ENCODE assay signal across 29 mouse cellular contexts in the genomic region with DNA sequence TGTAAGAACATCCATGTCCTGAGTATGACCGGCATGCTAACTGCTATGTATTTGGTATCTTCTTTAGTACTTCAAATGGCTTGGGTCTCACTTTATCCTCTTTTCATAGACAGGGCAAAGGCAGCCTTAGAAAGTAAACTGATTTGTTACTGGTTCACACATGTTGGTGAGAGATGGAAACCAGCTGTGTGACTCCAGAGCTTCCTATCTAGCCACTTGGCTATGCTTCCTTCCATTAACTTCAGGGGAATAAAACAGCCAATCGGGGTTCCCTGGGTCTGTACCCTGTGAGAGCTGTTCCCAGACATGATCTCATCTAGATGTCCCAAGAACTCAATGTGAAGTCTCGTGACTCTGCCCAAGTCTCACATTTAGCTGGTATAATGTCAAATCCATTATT.
DNase-seq lines count a peak whose midpoint lies in the region; ATAC-seq and TF ChIP-seq lines count a peak whose summit lies in the region.
"Had no signal": no experiment of that assay in that cellular context is flagged by ENCODE, and none has a peak within 500 bp of the region (broad histone marks: within the 10 kb centered on the region; RNA-seq: fewer than 3 reads in every experiment).

No protein-coding gene starts in this region.

- no peak overlapping the region for H3K9ac ChIP-seq in heart, embryonic 12.5 days
- H3K9ac ChIP-seq in lung, embryonic 14.5 days: no peak overlapping the region
- no peak overlapping the region for H3K9ac ChIP-seq in forebrain, embryonic 11.5 days (ENCODE audit: low read length)
- H3K9ac ChIP-seq: embryonic facial prominence, embryonic 15.5 days; forebrain, embryonic 13.5 days; hindbrain, embryonic 15.5 days; kidney, embryonic 15.5 days; limb, embryonic 15.5 days; liver, embryonic 13.5 days; midbrain, embryonic 13.5 days; neural tube, embryonic 13.5 days had no signal

- no peak overlapping the region for H3K4me3 ChIP-seq in heart, embryonic 12.5 days
- no peak overlapping the region for H3K4me3 ChIP-seq in lung, embryonic 14.5 days (ENCODE audit: low read depth, low read length)
- H3K4me3 ChIP-seq in forebrain, embryonic 11.5 days (ENCODE audit: low read depth, low read length): no peak overlapping the region
- H3K4me3 ChIP-seq: embryonic facial prominence, embryonic 15.5 days; forebrain, embryonic 13.5 days; hindbrain, embryonic 10.5 days; hindbrain, embryonic 15.5 days; kidney, embryonic 15.5 days; layer of hippocampus, adult 2 months; limb, embryonic 15.5 days; liver, embryonic 13.5 days; midbrain, embryonic 13.5 days; neural tube, embryonic 13.5 days had no signal

- intact Hi-C loops in heart, postnatal 10 days (cut with DNase I): no loop called here

- H3K27ac ChIP-seq in heart, embryonic 12.5 days (ENCODE audit: poor library complexity, severe bottlenecking): peak overlapping the region; percentile 43; the same call in 1 of the 2 replicates
- H3K27ac ChIP-seq in lung, embryonic 14.5 days (ENCODE audit: low read depth): no peak overlapping the region
- no peak overlapping the region for H3K27ac ChIP-seq in forebrain, embryonic 11.5 days (ENCODE audit: low read depth, low read length)
- H3K27ac ChIP-seq: embryonic facial prominence, embryonic 15.5 days; forebrain, embryonic 13.5 days; hindbrain, embryonic 10.5 days; hindbrain, embryonic 15.5 days; kidney, embryonic 15.5 days; layer of hippocampus, adult 2 months; limb, embryonic 15.5 days; liver, embryonic 13.5 days; macrophage; midbrain, embryonic 13.5 days; neural tube, embryonic 13.5 days; stomach, postnatal 0 days had no signal

- no peak for TF ChIP-seq CTCF in lung, embryonic 14.5 days (IDR thresholded peaks at IDR 0.05; ENCODE audit: low read depth)

- ATAC-seq in heart, embryonic 12.5 days (ENCODE audit: insufficient number of reproducible peaks, low FRiP score): no peak
- peak; percentile 75; the same call in 1 of the 2 replicates for ATAC-seq in lung, embryonic 14.5 days (ENCODE audit: insufficient read depth)
- no peak for ATAC-seq in forebrain, embryonic 11.5 days (replicated peaks; ENCODE audit: low FRiP score)
- ATAC-seq: forebrain, embryonic 13.5 days; midbrain, embryonic 13.5 days had no signal

- H3K27me3 ChIP-seq in heart, embryonic 12.5 days (replicated peaks): no peaks in the 10 kb centered on the region
- no peaks in the 10 kb centered on the region for H3K27me3 ChIP-seq in lung, embryonic 14.5 days (ENCODE audit: insufficient read depth, low read length)
- H3K27me3 ChIP-seq in forebrain, embryonic 11.5 days (ENCODE audit: control insufficient read depth, insufficient read depth, low read length): no peaks in the 10 kb centered on the region
- H3K27me3 ChIP-seq: embryonic facial prominence, embryonic 15.5 days; forebrain, embryonic 13.5 days; hindbrain, embryonic 15.5 days; kidney, embryonic 15.5 days; limb, embryonic 15.5 days; liver, embryonic 13.5 days; midbrain, embryonic 13.5 days; neural tube, embryonic 13.5 days had no signal

- no peak for DNase-seq in heart, postnatal 4 days
- DNase-seq in lung, embryonic 14.5 days: peak; percentile 71
- DNase-seq in lung, postnatal 4 days: no peak
- peak; percentile 15 to 25 for DNase-seq in heart, postnatal 10 days
- peak; percentile 19 for DNase-seq in lung, postnatal 25 days (ENCODE audit: low spot score)
- DNase-seq in forebrain, embryonic 11.5 days (ENCODE audit: low spot score): no peak
- DNase-seq: adrenal gland, postnatal 25 days; B cell, adult 2 months; cerebellum, adult 18-20 months; cerebellum, postnatal 10 days; gastrocnemius, postnatal 10 days; kidney, adult 18-20 months; kidney, postnatal 36 days; liver, embryonic 13.5 days; right cerebral cortex, postnatal 4 days; thymus, adult 18-20 months; thymus, postnatal 25 days had no signal

- H3K4me2 ChIP-seq in heart, embryonic 12.5 days: no peak overlapping the region
- no peak overlapping the region for H3K4me2 ChIP-seq in lung, embryonic 14.5 days
- no peak overlapping the region for H3K4me2 ChIP-seq in forebrain, embryonic 11.5 days (ENCODE audit: low read depth, low read length, severe bottlenecking)
- H3K4me2 ChIP-seq: embryonic facial prominence, embryonic 15.5 days; forebrain, embryonic 13.5 days; hindbrain, embryonic 15.5 days; kidney, embryonic 15.5 days; limb, embryonic 15.5 days; liver, embryonic 13.5 days; midbrain, embryonic 13.5 days; neural tube, embryonic 13.5 days had no signal

- WGBS in heart, embryonic 12.5 days: 64% methylated on average over 3 of the region's 3 CpGs
- WGBS in lung, embryonic 14.5 days: 30% methylated on average over 3 of the region's 3 CpGs
- 81% methylated on average over 3 of the region's 3 CpGs for WGBS in forebrain, embryonic 11.5 days

- no peaks in the 10 kb centered on the region for H3K36me3 ChIP-seq in heart, embryonic 12.5 days
- H3K36me3 ChIP-seq in lung, embryonic 14.5 days (ENCODE audit: insufficient read depth): no peaks in the 10 kb centered on the region
- no peaks in the 10 kb centered on the region for H3K36me3 ChIP-seq in forebrain, embryonic 11.5 days (ENCODE audit: control insufficient read depth, insufficient read depth, low read length)
- H3K36me3 ChIP-seq: embryonic facial prominence, embryonic 15.5 days; hindbrain, embryonic 10.5 days; hindbrain, embryonic 15.5 days; kidney, embryonic 15.5 days; limb, embryonic 15.5 days; liver, embryonic 13.5 days; midbrain, embryonic 13.5 days; neural tube, embryonic 13.5 days had no signal

- H3K4me1 ChIP-seq in heart, embryonic 12.5 days (replicated peaks): peaks cover 10% of the 10 kb centered on the region
- 0 out of 2 replicates have a peak, but pooled peaks cover 3% of the 10 kb centered on the region for H3K4me1 ChIP-seq in lung, embryonic 14.5 days (ENCODE audit: insufficient read depth)
- H3K4me1 ChIP-seq in forebrain, embryonic 11.5 days (replicated peaks; ENCODE audit: control insufficient read depth, insufficient read depth, low read length): no peaks in the 10 kb centered on the region
- H3K4me1 ChIP-seq: embryonic facial prominence, embryonic 15.5 days; forebrain, embryonic 13.5 days; hindbrain, embryonic 10.5 days; hindbrain, embryonic 15.5 days; kidney, embryonic 15.5 days; limb, embryonic 15.5 days; liver, embryonic 13.5 days; midbrain, embryonic 13.5 days; neural tube, embryonic 13.5 days had no signal

- H3K9me3 ChIP-seq in heart, embryonic 12.5 days (replicated peaks): no peaks in the 10 kb centered on the region
- no peaks in the 10 kb centered on the region for H3K9me3 ChIP-seq in lung, embryonic 14.5 days (ENCODE audit: low read depth, low read length)
- no peaks in the 10 kb centered on the region for H3K9me3 ChIP-seq in forebrain, embryonic 11.5 days (ENCODE audit: control insufficient read depth, low read length)
- H3K9me3 ChIP-seq: embryonic facial prominence, embryonic 15.5 days; forebrain, embryonic 13.5 days; hindbrain, embryonic 10.5 days; hindbrain, embryonic 15.5 days; kidney, embryonic 15.5 days; limb, embryonic 15.5 days; liver, embryonic 13.5 days; midbrain, embryonic 13.5 days; neural tube, embryonic 13.5 days had no signal

Comparison
In these comparisons a context has a peak if more than half of its experiments do, and no peak if none do; other contexts are left out.
1. DNase-seq: peak in lung, embryonic 14.5 days (single experiment), heart, postnatal 10 days (2 of 2) and lung, postnatal 25 days (single experiment); none in heart, postnatal 4 days (single experiment), lung, postnatal 4 days (0 of 2) and forebrain, embryonic 11.5 days (single experiment).